Mouse (Mus musculus) myocyte (in vitro differentiated cells): ENCODE measurements at regions not wholly inside any gene's neighbourhood (a gene's known extent, or its start where the extent isn't known, plus 50 kb on each side); places are given as distances from the start of the nearest gene placed in this dataset.

Experiments used
- H3K27me3 ChIP-seq: one replicate; pipeline ENCODE4 v1.6.1; 2011; ENCODE audit not compliant: control insufficient read depth, insufficient read depth, insufficient read length
- H3K36me3 ChIP-seq: one replicate; pipeline ENCODE4 v1.6.1; 2011; ENCODE audit not compliant: control insufficient read depth, insufficient read depth
- H3K4me2 ChIP-seq: one replicate; pipeline ENCODE4 v1.6.1; 2011; ENCODE audit warnings: low read depth, control low read depth
- H3K4me3 ChIP-seq: one replicate; pipeline ENCODE4 v1.5.1; 2011; ENCODE audit warnings: mild to moderate bottlenecking, control low read depth, moderate library complexity
- H3K79me2 ChIP-seq: one replicate; pipeline ENCODE4 v1.6.1; 2011; ENCODE audit not compliant: control insufficient read depth, insufficient read depth
- H3ac ChIP-seq: one replicate; pipeline ENCODE4 v1.6.1; 2011; ENCODE audit not compliant: control insufficient read depth, insufficient read length
- CEBPB ChIP-seq: IDR thresholded peaks from 2 replicates; pipeline ENCODE4 v1.6.1; 2011; ENCODE audit warnings: mild to moderate bottlenecking, moderate library complexity; ENCODE audit not compliant: poor library complexity, insufficient read depth, severe bottlenecking
- E2F4 ChIP-seq: IDR thresholded peaks from one replicate; pipeline ENCODE4 v1.6.1; 2011; ENCODE audit warnings: mild to moderate bottlenecking, control low read depth, moderate library complexity; ENCODE audit not compliant: insufficient read depth
- MAX ChIP-seq: IDR thresholded peaks from one replicate; pipeline ENCODE4 v1.6.1; 2011; ENCODE audit warnings: low read depth, mild to moderate bottlenecking, control low read depth
- MYOD1 ChIP-seq, 3 experiments: IDR thresholded peaks; one replicate each; pipeline ENCODE4 v1.6.1; 2011; ENCODE audit warnings: control low read depth in 2 of 3, low read depth in 2 of 3, mild to moderate bottlenecking in 2 of 3, moderate library complexity in 1 of 3; ENCODE audit not compliant: insufficient read length in 2 of 3, control insufficient read depth in 1 of 3
- MYOG ChIP-seq, 3 experiments: IDR thresholded peaks; one replicate each; pipeline ENCODE4 v1.6.1; 2011; ENCODE audit warnings: control low read depth in 2 of 3, low read depth in 2 of 3, mild to moderate bottlenecking in 2 of 3; ENCODE audit not compliant: insufficient read length in 2 of 3, control insufficient read depth in 1 of 3, insufficient read depth in 1 of 3
- POLR2A ChIP-seq: IDR thresholded peaks from one replicate; pipeline ENCODE4 v1.6.1; 2011; ENCODE audit warnings: low read depth, mild to moderate bottlenecking, control low read depth, moderate library complexity; ENCODE audit not compliant: insufficient read length
- POLR2AphosphoS2 ChIP-seq: IDR thresholded peaks from one replicate; pipeline ENCODE4 v1.6.1; 2011; ENCODE audit warnings: low read depth, control low read depth; ENCODE audit not compliant: insufficient read length
- REST ChIP-seq: IDR thresholded peaks from one replicate; pipeline ENCODE4 v1.6.1; 2011; ENCODE audit warnings: mild to moderate bottlenecking, control low read depth, moderate library complexity; ENCODE audit not compliant: insufficient read depth, insufficient read length
- SRF ChIP-seq: IDR thresholded peaks from one replicate; pipeline ENCODE4 v1.6.1; 2011; ENCODE audit warnings: low read depth; ENCODE audit not compliant: control insufficient read depth, insufficient read length
- TCF12 ChIP-seq: IDR thresholded peaks from one replicate; pipeline ENCODE4 v1.6.1; 2011; ENCODE audit warnings: mild to moderate bottlenecking, control low read depth; ENCODE audit not compliant: poor library complexity, insufficient read depth, severe bottlenecking
- TCF3 ChIP-seq: IDR thresholded peaks from one replicate; pipeline ENCODE4 v1.6.1; 2011; ENCODE audit warnings: low read depth, control low read depth; ENCODE audit not compliant: insufficient read length
- USF1 ChIP-seq: IDR thresholded peaks from one replicate; pipeline ENCODE4 v1.6.1; 2011; ENCODE audit warnings: low read depth, mild to moderate bottlenecking, control low read depth, moderate library complexity

DNA sequence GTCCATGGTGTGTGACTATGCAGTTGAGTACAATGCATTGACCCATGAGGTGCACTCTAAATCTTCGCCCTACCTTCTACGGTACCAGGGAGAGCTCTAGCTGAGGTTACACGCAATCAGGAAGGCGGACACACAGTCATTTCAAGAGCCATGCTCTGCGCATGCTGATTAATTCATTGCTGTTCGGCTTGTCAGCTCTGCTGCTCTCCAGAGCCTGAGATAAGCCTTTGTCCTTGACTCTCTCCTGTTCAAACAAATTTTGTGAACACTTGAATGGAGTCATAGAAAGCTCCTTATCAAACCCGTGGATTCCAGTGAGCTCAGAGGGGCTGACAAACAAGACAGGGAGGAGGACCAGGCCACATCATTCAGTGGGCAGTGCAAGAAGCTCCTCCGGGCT lies 304.8 kb upstream of the Zmiz1 start:
- H3K4me2 ChIP-seq = no peak overlapping the region
- no peak for TF ChIP-seq CEBPB
- no peak for TF ChIP-seq TCF3
- no peak for TF ChIP-seq MAX
- TF ChIP-seq MYOG (IDR thresholded peaks at IDR 0.05; ENCODE audit: control insufficient read depth in 1 of 3, insufficient read depth in 1 of 3, insufficient read length in 2 of 3, low read depth in 2 of 3) = no peak
- H3ac ChIP-seq = no peak overlapping the region
- H3K36me3 ChIP-seq = no peaks in the 10 kb centered on the region
- no peak overlapping the region for H3K4me3 ChIP-seq
- no peaks in the 10 kb centered on the region for H3K79me2 ChIP-seq
- no peaks in the 10 kb centered on the region for H3K27me3 ChIP-seq

DNA sequence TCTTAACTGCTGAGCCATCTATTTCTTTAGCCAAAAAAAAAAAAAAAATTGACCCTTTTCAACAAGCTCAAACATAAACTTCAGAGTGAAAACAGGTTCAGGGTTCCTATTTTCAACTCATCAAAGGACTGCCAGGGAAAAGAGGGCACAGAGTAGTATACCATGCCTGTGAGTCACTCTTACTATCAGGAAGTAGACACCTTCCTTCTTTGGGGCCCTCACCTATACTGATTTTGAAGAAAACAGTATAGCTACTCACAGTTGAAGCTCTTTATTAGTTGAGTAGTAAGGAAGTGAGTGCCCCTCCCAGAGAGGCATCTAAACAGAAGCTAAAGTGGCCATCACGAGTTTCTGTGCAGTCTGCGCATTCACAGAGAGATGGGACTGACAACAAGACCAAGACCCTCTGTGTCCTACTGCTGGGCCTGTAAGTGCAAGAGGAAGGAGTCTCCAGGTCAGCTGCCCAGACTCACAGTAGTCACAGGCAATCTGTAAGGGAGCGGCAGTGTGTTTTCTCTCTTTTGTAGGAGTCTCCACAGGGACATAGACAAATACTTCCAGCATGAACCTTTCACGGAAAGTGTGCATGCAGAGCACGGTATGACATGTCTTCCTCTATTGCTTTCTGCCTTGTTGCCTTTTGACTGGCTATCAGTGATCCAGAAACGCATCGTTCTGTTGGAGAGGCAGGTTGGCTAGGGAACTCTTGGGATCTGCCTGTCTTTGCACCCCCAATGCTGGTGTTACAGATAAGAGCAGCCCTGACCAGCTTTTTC lies 303.8 kb upstream of the Zmiz1 start:
- Histone ChIP-seq H3K4me2 (no peak overlapping the region), H3K4me3 (no peak overlapping the region), H3ac (no peak overlapping the region), H3K27me3 (no peaks in the 10 kb centered on the region), H3K36me3 (no peaks in the 10 kb centered on the region), H3K79me2 (no peaks in the 10 kb centered on the region)
- TF ChIP-seq MYOG (IDR thresholded peaks at IDR 0.05; ENCODE audit: control insufficient read depth in 1 of 3, insufficient read depth in 1 of 3, insufficient read length in 2 of 3, low read depth in 2 of 3) (no peak), USF1 (no peak), TCF3 (no peak), CEBPB (no peak), MAX (no peak), POLR2A (no peak), E2F4 (no peak), SRF (no peak), TCF12 (no peak)

GRCm38 (mm10) chr14:25156171-25156570 lies 302.8 kb upstream of the Zmiz1 start:
- H3K79me2 ChIP-seq = no peaks in the 10 kb centered on the region
- H3K4me2 ChIP-seq = peak overlapping the region; percentile 36
- no peaks in the 10 kb centered on the region for H3K27me3 ChIP-seq

GRCm38 (mm10) chr14:25161684-25162321 lies 297.2 kb upstream of the Zmiz1 start:
- no peak overlapping the region for H3ac ChIP-seq
- H3K79me2 ChIP-seq = no peaks in the 10 kb centered on the region
- no peaks in the 10 kb centered on the region for H3K36me3 ChIP-seq
- H3K4me2 ChIP-seq = no peak overlapping the region
- no peak overlapping the region for H3K4me3 ChIP-seq
- H3K27me3 ChIP-seq = no peaks in the 10 kb centered on the region
- no peak for TF ChIP-seq MYOG (IDR thresholded peaks at IDR 0.05; ENCODE audit: control insufficient read depth in 1 of 3, insufficient read depth in 1 of 3, insufficient read length in 2 of 3, low read depth in 2 of 3)
- TF ChIP-seq E2F4 = no peak
- no peak for TF ChIP-seq REST
- TF ChIP-seq USF1 = no peak
- TF ChIP-seq SRF = no peak
- no peak for TF ChIP-seq CEBPB
- TF ChIP-seq MYOD1 (IDR thresholded peaks at IDR 0.05; ENCODE audit: control insufficient read depth in 1 of 3, insufficient read length in 2 of 3, low read depth in 2 of 3) = no peak
- no peak for TF ChIP-seq MAX
- TF ChIP-seq TCF12 = no peak
- no peak for TF ChIP-seq POLR2AphosphoS2
- TF ChIP-seq POLR2A = no peak
- no peak for TF ChIP-seq TCF3

More at GRCm38 (mm10) chr14:25156171-25156570, 302.8 kb upstream of the Zmiz1 start:
- TF ChIP-seq E2F4 (no peak), POLR2A (no peak), MYOD1 (IDR thresholded peaks at IDR 0.05; ENCODE audit: control insufficient read depth in 1 of 3, insufficient read length in 2 of 3, low read depth in 2 of 3) (no peak), USF1 (no peak), TCF3 (no peak), TCF12 (no peak), CEBPB (no peak), MYOG (IDR thresholded peaks at IDR 0.05; ENCODE audit: control insufficient read depth in 1 of 3, insufficient read depth in 1 of 3, insufficient read length in 2 of 3, low read depth in 2 of 3) (no peak), POLR2AphosphoS2 (no peak), SRF (no peak), REST (no peak), MAX (no peak)
- Histone ChIP-seq H3ac (no peak overlapping the region), H3K4me3 (no peak overlapping the region), H3K36me3 (no peaks in the 10 kb centered on the region)

DNA sequence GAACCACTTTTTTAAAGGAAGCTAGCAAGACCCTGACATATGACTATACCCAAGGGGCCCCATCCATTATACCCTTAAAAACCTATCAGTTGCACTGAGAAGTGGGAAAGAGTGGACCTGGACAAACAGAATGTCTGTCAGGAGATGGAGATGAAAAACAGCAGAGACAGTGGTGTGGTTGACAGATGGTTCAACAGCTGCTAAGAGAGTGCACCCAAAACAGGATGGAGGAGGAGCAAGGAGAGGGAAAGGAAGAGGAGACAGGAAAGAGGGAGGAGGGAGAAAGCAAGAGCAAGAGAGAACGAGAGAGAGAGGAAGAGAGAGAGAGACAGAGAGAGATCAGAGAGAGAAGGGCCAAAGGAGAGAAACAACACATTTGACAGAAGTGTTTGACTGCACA lies 292.8 kb upstream of the Zmiz1 start:
- H3K79me2 ChIP-seq = no peaks in the 10 kb centered on the region
- no peak overlapping the region for H3K4me3 ChIP-seq
- H3K36me3 ChIP-seq = no peaks in the 10 kb centered on the region
- no peak overlapping the region for H3K4me2 ChIP-seq
- no peaks in the 10 kb centered on the region for H3K27me3 ChIP-seq
- H3ac ChIP-seq = no peak overlapping the region
- TF ChIP-seq MYOD1 (IDR thresholded peaks at IDR 0.05; ENCODE audit: control insufficient read depth in 1 of 3, insufficient read length in 2 of 3, low read depth in 2 of 3) = peak in 2 of 3 experiments; percentile 75 to 82
- no peak for TF ChIP-seq REST
- no peak for TF ChIP-seq SRF
- peak in 1 of 3 experiments; percentile 30 for TF ChIP-seq MYOG (IDR thresholded peaks at IDR 0.05; ENCODE audit: control insufficient read depth in 1 of 3, insufficient read depth in 1 of 3, insufficient read length in 2 of 3, low read depth in 2 of 3)
- TF ChIP-seq TCF12 = peak; percentile 44
